Mouse (Mus musculus) kidney, postnatal 0 days (tissue): Measurements from ENCODE around the gene Poc1a. TPM values are rescaled to one million over a fixed set of nuclear protein-coding genes. Genes with fewer than 3 reads are reported as not detected.

Experiments used
- ATAC-seq: fragments of 200-750 bp; cut with Nextera tagmentation; replicated peaks from 2 replicates; pipeline ENCODE4 v1.8.0; 2017; ENCODE audit warnings: low read depth, moderate number of reproducible peaks, moderate TSS enrichment, moderate library complexity; ENCODE audit not compliant: low FRiP score
- DNase-seq: peaks from one replicate; pipeline ENCODE4 v3.0.0-alpha.2; 2016; ENCODE audit warnings: low spot score
- H3K27ac ChIP-seq: fragments of 300-500 bp; sonication (generic); 2 replicates; pipeline ENCODE4 v1.5.1; 2014; ENCODE audit warnings: mild to moderate bottlenecking
- H3K27me3 ChIP-seq: fragments of 300-500 bp; sonication (generic); 2 replicates; pipeline ENCODE4 v1.6.1; 2014; ENCODE audit warnings: low read length, mixed read lengths; ENCODE audit not compliant: insufficient read depth
- H3K36me3 ChIP-seq: fragments of 300-500 bp; sonication (generic); 2 replicates; pipeline ENCODE4 v1.6.1; 2014; ENCODE audit warnings: low read length, mixed read lengths; ENCODE audit not compliant: insufficient read depth
- H3K4me1 ChIP-seq: fragments of 300-500 bp; sonication (generic); replicated peaks from 2 replicates; pipeline ENCODE4 v1.6.1; 2014; ENCODE audit warnings: antibody characterized with exemption, low read length, mixed read lengths; ENCODE audit not compliant: insufficient read depth
- H3K4me2 ChIP-seq: fragments of 300-500 bp; sonication (generic); 2 replicates; pipeline ENCODE4 v1.6.1; 2014; ENCODE audit warnings: mild to moderate bottlenecking, low read length, moderate library complexity, mixed read lengths
- H3K4me3 ChIP-seq: fragments of 300-500 bp; sonication (generic); replicated peaks from 2 replicates; pipeline ENCODE4 v1.5.1; 2014; ENCODE audit warnings: low read depth, low read length
- H3K9ac ChIP-seq: fragments of 300-500 bp; sonication (generic); 2 replicates; pipeline ENCODE4 v1.6.1; 2014; ENCODE audit warnings: low read depth, low read length
- H3K9me3 ChIP-seq: fragments of 300-500 bp; sonication (generic); replicated peaks from 2 replicates; pipeline ENCODE4 v1.6.1; 2016; ENCODE audit warnings: low read length, inconsistent platforms, mixed read lengths
- CTCF ChIP-seq: IDR thresholded peaks from 2 replicates; pipeline ENCODE4 v1.5.1; 2016; ENCODE audit warnings: antibody characterized with exemption, low read depth, mild to moderate bottlenecking, moderate library complexity
- WGBS: fragments of 180-500 bp; shearing (Covaris S2); extraction: QIAGEN DNeasy Blood & Tissue Kit; methylation state at CpG from one replicate; pipeline ENCODE4 v1.1.7; 2014; 5-methylcytosine and 5-hydroxymethylcytosine counted together
- polyA plus RNA-seq: library from polyadenylated mRNA; unstranded; fragments of >200 nt; fragmentation: Nextera tagmentation; extraction: Ambion mirVana; gene quantifications from 2 replicates; pipeline ENCODE4 v1.2.1, GENCODE M21; 2015

Gene Poc1a
- polyA plus RNA-seq, 1 experiment from 2014 or later, result 13.1 TPM

- peak overlapping the region; percentile 23; the same call in 1 of the 2 replicates for H3K9ac ChIP-seq
- no peaks in the 10 kb centered on the region for H3K9me3 ChIP-seq
- H3K4me1 ChIP-seq, result peaks cover 24% of the 10 kb centered on the region
- ATAC-seq, result peak; percentile 47; the same call in 1 of the 2 replicates
- TF ChIP-seq CTCF, result 0 out of 2 replicates have a peak, but pooled peaks have one; percentile 4
- no peaks in the 10 kb centered on the region for H3K27me3 ChIP-seq
- no peak overlapping the region for H3K4me2 ChIP-seq
- H3K27ac ChIP-seq, result peak overlapping the region; percentile 85
- peak; percentile 84 for DNase-seq
- H3K4me3 ChIP-seq, result no peak overlapping the region
- WGBS, result 21% methylated on average over 13 of the region's 13 CpGs
- H3K36me3 ChIP-seq, result no peaks in the 10 kb centered on the region
Measured at GRCm38 (mm10) chr9:106340501-106341312, 59.8 kb downstream of the Poc1a start.

DNA sequence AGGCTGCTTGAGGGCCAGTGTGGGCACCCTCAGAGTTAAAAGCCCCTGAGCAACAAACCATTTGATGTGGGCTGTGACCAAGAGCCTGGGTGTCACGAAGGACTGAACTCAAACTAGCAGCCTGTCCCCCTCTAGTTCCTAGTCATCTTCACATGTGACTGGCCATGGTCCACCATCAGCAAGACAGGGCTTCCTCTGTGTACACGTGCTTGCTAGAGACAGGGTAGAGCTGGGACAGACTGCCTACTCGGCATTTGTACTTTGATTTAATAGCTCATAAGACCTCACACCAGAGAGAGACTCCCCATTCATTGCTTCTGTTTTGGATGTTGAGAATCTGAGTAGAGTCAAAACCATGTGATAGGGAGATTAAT lies 60.4 kb downstream of the Poc1a start:
- DNase-seq (peak; percentile 69), ATAC-seq (peak; percentile 59)
- no peak overlapping the region for H3K9ac ChIP-seq
- H3K4me3 ChIP-seq, result no peak overlapping the region
- 24% methylated on average over 3 of the region's 3 CpGs for WGBS
- no peaks in the 10 kb centered on the region for H3K9me3 ChIP-seq
- no peaks in the 10 kb centered on the region for H3K36me3 ChIP-seq
- peak overlapping the region; percentile 85 for H3K27ac ChIP-seq
- H3K27me3 ChIP-seq, result no peaks in the 10 kb centered on the region
- H3K4me1 ChIP-seq, result peaks cover 24% of the 10 kb centered on the region
- H3K4me2 ChIP-seq, result no peak overlapping the region
- TF ChIP-seq CTCF, result no peak

GRCm38 (mm10) chr9:106342573-106342972 lies 61.7 kb downstream of the Poc1a start:
- H3K4me2 ChIP-seq, result no peak overlapping the region
- H3K4me3 ChIP-seq, result no peak overlapping the region
- H3K9me3 ChIP-seq, result no peaks in the 10 kb centered on the region
- H3K36me3 ChIP-seq, result no peaks in the 10 kb centered on the region
- no peaks in the 10 kb centered on the region for H3K27me3 ChIP-seq
- WGBS, result 95% methylated on average over 9 of the region's 9 CpGs
- no peak for TF ChIP-seq CTCF
- no peak overlapping the region for H3K27ac ChIP-seq
- ATAC-seq (no peak), DNase-seq (no peak)
- H3K9ac ChIP-seq, result no peak overlapping the region
- H3K4me1 ChIP-seq, result peaks cover 24% of the 10 kb centered on the region

DNA sequence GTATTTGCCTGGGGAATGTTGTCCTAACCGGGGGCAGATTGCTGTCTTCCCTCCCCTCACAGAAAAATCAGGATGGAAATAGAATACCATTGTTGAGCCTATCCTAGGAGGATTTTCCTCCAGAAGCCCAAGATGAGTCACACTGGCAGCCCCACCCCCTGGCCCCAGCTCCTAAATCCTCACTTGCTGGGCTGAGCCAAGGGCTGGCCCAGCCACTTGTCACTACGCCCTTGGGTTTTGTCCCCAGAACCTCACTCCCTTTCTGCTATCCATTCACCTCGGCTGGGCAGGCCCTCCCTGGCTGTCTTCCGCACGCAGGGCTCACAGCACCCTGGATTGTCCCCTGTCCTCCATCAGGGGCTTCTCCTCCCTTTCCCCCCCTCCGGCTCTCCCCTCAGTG lies 64.3 kb downstream of the Poc1a start:
- H3K9ac ChIP-seq, result no peak overlapping the region
- H3K4me1 ChIP-seq, result peaks cover 11% of the 10 kb centered on the region
- WGBS, result 44% methylated on average over 6 of the region's 6 CpGs
- H3K4me2 ChIP-seq, result no peak overlapping the region
- no peaks in the 10 kb centered on the region for H3K9me3 ChIP-seq
- H3K27me3 ChIP-seq, result no peaks in the 10 kb centered on the region
- no peak overlapping the region for H3K27ac ChIP-seq
- no peak overlapping the region for H3K4me3 ChIP-seq
- no peak for ATAC-seq
- no peaks in the 10 kb centered on the region for H3K36me3 ChIP-seq
- peak; percentile 68 for DNase-seq
- no peak for TF ChIP-seq CTCF

DNA sequence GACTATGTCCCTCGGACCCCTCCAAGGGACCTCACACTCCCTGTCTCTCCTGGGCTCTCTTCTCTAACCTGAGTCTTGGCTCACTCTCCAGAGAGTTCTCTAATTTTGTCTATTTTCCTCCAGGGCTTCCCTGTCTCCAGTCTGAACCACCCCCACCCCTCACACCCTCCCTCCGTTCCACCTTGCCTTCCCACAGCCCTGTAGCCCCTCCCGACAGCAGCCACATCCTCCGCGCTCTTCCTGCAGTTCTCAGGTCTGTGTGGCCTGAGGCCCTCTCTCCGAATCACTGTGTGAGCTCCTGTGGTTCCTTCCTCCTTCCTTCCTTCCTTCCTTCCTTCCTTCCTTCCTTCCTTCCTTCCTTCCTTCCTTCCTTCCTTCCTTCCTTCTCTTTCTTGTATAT lies 64.8 kb downstream of the Poc1a start:
- H3K27me3 ChIP-seq, result no peaks in the 10 kb centered on the region
- no peaks in the 10 kb centered on the region for H3K9me3 ChIP-seq
- H3K4me2 ChIP-seq, result no peak overlapping the region
- H3K27ac ChIP-seq, result no peak overlapping the region
- no peak for TF ChIP-seq CTCF
- 53% methylated on average over 6 of the region's 6 CpGs for WGBS
- peaks cover 10% of the 10 kb centered on the region for H3K4me1 ChIP-seq
- ATAC-seq (no peak), DNase-seq (no peak)
- no peak overlapping the region for H3K9ac ChIP-seq
- H3K4me3 ChIP-seq, result no peak overlapping the region
- H3K36me3 ChIP-seq, result no peaks in the 10 kb centered on the region

GRCm38 (mm10) chr9:106348281-106348680 lies 67.4 kb downstream of the Poc1a start:
- H3K4me3 ChIP-seq, result no peak overlapping the region
- WGBS, result 37% methylated on average over 10 of the region's 10 CpGs
- H3K36me3 ChIP-seq, result no peaks in the 10 kb centered on the region
- no peak for ATAC-seq
- no peak overlapping the region for H3K9ac ChIP-seq
- H3K4me1 ChIP-seq, result 0 out of 2 replicates have a peak, but pooled peaks cover 3% of the 10 kb centered on the region
- H3K27me3 ChIP-seq, result no peaks in the 10 kb centered on the region
- TF ChIP-seq CTCF, result no peak
- H3K9me3 ChIP-seq, result no peaks in the 10 kb centered on the region
- peak; percentile 21 for DNase-seq
- H3K27ac ChIP-seq, result peak overlapping the region; percentile 36; the same call in 1 of the 2 replicates
- H3K4me2 ChIP-seq, result no peak overlapping the region
